Comparison of ENCODE assay signal across 10 mouse cellular contexts in genomic region chr4:32745394-32745793, GRCm38 (mm10). TPM values are rescaled to one million over a fixed set of nuclear protein-coding genes. Genes with fewer than 3 reads are reported as not detected.
DNase-seq lines count a peak whose midpoint lies in the region; ATAC-seq and TF ChIP-seq lines count a peak whose summit lies in the region.
"Had no signal": no experiment of that assay in that cellular context is flagged by ENCODE, and none has a peak within 500 bp of the region (broad histone marks: within the 10 kb centered on the region; RNA-seq: fewer than 3 reads in every experiment).

No protein-coding gene starts in this region.

- DNase-seq in embryonic facial prominence, embryonic 14.5 days (ENCODE audit: low spot score), result peak; percentile 14
- DNase-seq in embryonic facial prominence, embryonic 10.5 days (ENCODE audit: low spot score), result no peak
- DNase-seq in kidney, adult 2 months, result peak; percentile 6
- no peak for DNase-seq in kidney, postnatal 14 days
- DNase-seq in thymus, adult 2 months, result peak; percentile 3
- DNase-seq in thymus, postnatal 4 days, result no peak
- DNase-seq in urinary bladder, adult 2 months (ENCODE audit: low spot score), result no peak
- DNase-seq in adrenal gland, postnatal 14 days, result no peak

- no peaks in the 10 kb centered on the region for H3K4me1 ChIP-seq in embryonic facial prominence, embryonic 14.5 days (ENCODE audit: control insufficient read depth, insufficient read depth, low read length)
- H3K4me1 ChIP-seq in embryonic facial prominence, embryonic 10.5 days, result no peaks in the 10 kb centered on the region
- H3K4me1 ChIP-seq in kidney, adult 2 months (ENCODE audit: control insufficient read depth, insufficient read depth, low read length), result no peaks in the 10 kb centered on the region
- no peaks in the 10 kb centered on the region for H3K4me1 ChIP-seq in thymus, adult 2 months (replicated peaks; ENCODE audit: control insufficient read depth, insufficient read depth, low read length)
- H3K4me1 ChIP-seq: heart, embryonic 10.5 days; kidney, embryonic 15.5 days had no signal

- H3K27me3 ChIP-seq in embryonic facial prominence, embryonic 14.5 days (replicated peaks; ENCODE audit: control insufficient read depth, insufficient read depth, low read length), result no peaks in the 10 kb centered on the region
- H3K27me3 ChIP-seq in embryonic facial prominence, embryonic 10.5 days (replicated peaks; ENCODE audit: low read depth, poor library complexity, severe bottlenecking), result no peaks in the 10 kb centered on the region
- H3K27me3 ChIP-seq in kidney, adult 2 months (replicated peaks; ENCODE audit: control insufficient read depth, insufficient read depth, low read length), result no peaks in the 10 kb centered on the region
- H3K27me3 ChIP-seq in thymus, adult 2 months (ENCODE audit: control insufficient read depth, insufficient read depth, low read length), result no peaks in the 10 kb centered on the region
- H3K27me3 ChIP-seq: kidney, embryonic 15.5 days had no signal

- no peak for ATAC-seq in embryonic facial prominence, embryonic 14.5 days (ENCODE audit: low read depth)

- TF ChIP-seq POLR2A in kidney, adult 2 months (IDR thresholded peaks at IDR 0.05; ENCODE audit: low read depth, low read length), result no peak
- no peak for TF ChIP-seq POLR2A in thymus, adult 2 months (IDR thresholded peaks at IDR 0.05; ENCODE audit: control insufficient read depth, extremely low read depth, insufficient read depth, low read length, poor library complexity)

- no peak overlapping the region for H3K27ac ChIP-seq in embryonic facial prominence, embryonic 14.5 days (replicated peaks; ENCODE audit: low read depth, low read length)
- H3K27ac ChIP-seq in embryonic facial prominence, embryonic 10.5 days (replicated peaks), result no peak overlapping the region
- H3K27ac ChIP-seq in kidney, adult 2 months (ENCODE audit: insufficient read depth, low read depth, low read length), result no peak overlapping the region
- H3K27ac ChIP-seq in thymus, adult 2 months (ENCODE audit: control insufficient read depth, insufficient read depth, low read length), result no peak overlapping the region
- H3K27ac ChIP-seq: heart, embryonic 10.5 days; kidney, embryonic 15.5 days had no signal

- H3K36me3 ChIP-seq in embryonic facial prominence, embryonic 14.5 days (ENCODE audit: control insufficient read depth, insufficient read depth, low read length), result peaks cover 97% of the 10 kb centered on the region
- peaks cover 98% of the 10 kb centered on the region for H3K36me3 ChIP-seq in embryonic facial prominence, embryonic 10.5 days (replicated peaks)
- H3K36me3 ChIP-seq in kidney, adult 2 months (ENCODE audit: control insufficient read depth, insufficient read depth, low read length), result peaks cover 12% of the 10 kb centered on the region
- H3K36me3 ChIP-seq in thymus, adult 2 months (ENCODE audit: control insufficient read depth, insufficient read depth, low read length), result peaks cover 6% of the 10 kb centered on the region

- no peak overlapping the region for H3K4me2 ChIP-seq in embryonic facial prominence, embryonic 14.5 days (ENCODE audit: low read depth, low read length)
- H3K4me2 ChIP-seq: kidney, embryonic 15.5 days had no signal

- H3K4me3 ChIP-seq in embryonic facial prominence, embryonic 14.5 days (ENCODE audit: low read depth, low read length), result no peak overlapping the region
- H3K4me3 ChIP-seq in embryonic facial prominence, embryonic 10.5 days, result no peak overlapping the region
- H3K4me3 ChIP-seq in kidney, adult 2 months (ENCODE audit: insufficient read depth, low read depth, low read length), result no peak overlapping the region
- no peak overlapping the region for H3K4me3 ChIP-seq in thymus, adult 2 months (ENCODE audit: control insufficient read depth, insufficient read depth, low read length)
- H3K4me3 ChIP-seq: heart, embryonic 10.5 days; kidney, embryonic 15.5 days had no signal

- WGBS in embryonic facial prominence, embryonic 14.5 days, result 87% methylated on average over 6 of the region's 6 CpGs
- WGBS in embryonic facial prominence, embryonic 10.5 days, result 91% methylated on average over 6 of the region's 6 CpGs
- WGBS in kidney, adult 2 months, result 87% methylated on average over 6 of the region's 6 CpGs
- 95% methylated on average over 6 of the region's 6 CpGs for WGBS in thymus, adult 2 months

- no peak for TF ChIP-seq CTCF in kidney, adult 2 months (conservative IDR thresholded peaks at IDR 0.05; ENCODE audit: insufficient read depth, insufficient read length, low read depth, low read length)
- no peak for TF ChIP-seq CTCF in thymus, adult 2 months (IDR thresholded peaks at IDR 0.05; ENCODE audit: borderline replicate concordance, control insufficient read depth, extremely low read depth, insufficient read depth, low read length, poor library complexity)

- no peaks in the 10 kb centered on the region for H3K9me3 ChIP-seq in embryonic facial prominence, embryonic 14.5 days (ENCODE audit: control insufficient read depth, low read length)
- H3K9me3 ChIP-seq in embryonic facial prominence, embryonic 10.5 days, result no peaks in the 10 kb centered on the region
- H3K9me3 ChIP-seq: heart, embryonic 10.5 days; kidney, embryonic 15.5 days had no signal

- H3K9ac ChIP-seq in embryonic facial prominence, embryonic 14.5 days (ENCODE audit: low read depth, low read length), result no peak overlapping the region
- H3K9ac ChIP-seq: kidney, embryonic 15.5 days had no signal

RNA-seq across cellular contexts. Expression of gene Lyrm2, which starts 54.7 kb away (rescaled TPM):
- 99.4 and 102 TPM in 2 replicates for polyA plus RNA-seq in embryonic facial prominence, embryonic 14.5 days (2014; fragmentation: Nextera tagmentation; extraction: Ambion mirVana)
- polyA plus RNA-seq in embryonic facial prominence, embryonic 10.5 days (2016; fragmentation: Nextera tagmentation; extraction: Ambion mirVana), result 95.6 and 112 TPM in 2 replicates
- 15.7 and 25.9 TPM in 2 replicates for polyA plus RNA-seq in kidney, adult 2 months (2012; rRNA removed)
- polyA plus RNA-seq in thymus, adult 2 months (2012; rRNA removed), result 11.6 and 12.4 TPM in 2 replicates
- polyA plus RNA-seq in urinary bladder, adult 2 months (2012; rRNA removed), result 59.9 and 79.3 TPM in 2 replicates
- 51.7 and 53.2 TPM in 2 replicates for total RNA-seq in adrenal gland, postnatal 14 days (2021)

Comparison
In these comparisons a context has a peak if more than half of its experiments do, and no peak if none do; other contexts are left out.
1. DNase-seq: peak in embryonic facial prominence, embryonic 14.5 days (single experiment), kidney, adult 2 months (single experiment) and thymus, adult 2 months (single experiment); none in embryonic facial prominence, embryonic 10.5 days (single experiment), kidney, postnatal 14 days (single experiment), thymus, postnatal 4 days (single experiment), urinary bladder, adult 2 months (single experiment) and adrenal gland, postnatal 14 days (single experiment).